Mouse (Mus musculus): ENCODE data around the gene 1700017B05Rik. TPM values are rescaled to one million over a fixed set of nuclear protein-coding genes. Genes with fewer than 3 reads are reported as not detected.
"Not testable (repeated sequence)": the region's sequence is repeated elsewhere in the genome, so short reads cannot be mapped to it uniquely, and the experiment has no call there.

1700017B05Rik gene
- total and polyA plus RNA-seq, 2 experiments from 2014 or later = 5.2 to 14.7 TPM

DNA sequence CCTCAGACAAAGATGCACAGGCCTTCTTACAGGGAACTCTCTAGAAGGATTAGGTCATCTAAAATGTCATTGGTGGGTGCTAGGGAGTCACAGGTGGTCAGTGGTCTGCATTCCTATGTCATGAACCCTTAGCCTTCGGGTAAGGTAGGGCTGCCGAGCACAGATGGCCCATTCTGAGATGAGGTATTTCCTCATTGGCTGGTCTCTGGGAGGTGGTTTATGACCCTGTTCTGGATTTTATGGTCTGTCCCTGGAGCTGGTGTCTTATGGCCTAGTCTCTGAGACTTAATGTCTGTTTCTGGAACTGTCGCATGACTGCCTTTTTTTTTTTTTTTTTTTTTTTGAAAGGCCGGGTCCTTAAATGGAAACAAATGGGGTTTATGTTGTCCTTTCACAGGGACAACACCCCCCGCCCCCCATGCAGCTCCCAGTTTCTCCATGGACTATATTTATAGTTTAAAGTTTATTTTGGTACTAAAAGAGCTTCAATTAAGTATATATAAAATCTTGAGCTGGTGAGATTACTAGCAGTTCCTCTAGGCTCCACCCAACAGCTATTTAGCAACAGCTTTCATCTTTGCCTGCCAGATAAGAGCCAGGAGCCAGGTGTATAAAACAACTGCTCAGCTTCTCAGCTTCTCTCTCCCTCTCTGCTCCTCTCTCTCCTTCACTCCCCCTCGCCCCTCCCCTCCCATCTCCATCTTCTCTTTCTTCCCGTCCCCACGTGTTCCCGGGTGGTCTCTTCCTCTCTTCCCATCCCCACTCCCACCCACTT lies 49.8 kb downstream of the 1700017B05Rik start:
- Histone ChIP-seq H3K4me3 (ENCODE audit: low read length) (no peak overlapping the region), H3K9me3 (ENCODE audit: low read length) (no peaks in the 10 kb centered on the region), H3K9ac (replicated peaks; ENCODE audit: low read length) (no peak overlapping the region), H3K27me3 (ENCODE audit: insufficient read depth, low read length) (no peaks in the 10 kb centered on the region), H3K27ac (no peak overlapping the region), H3K4me2 (ENCODE audit: low read depth, low read length) (no peak overlapping the region), H3K4me1 (ENCODE audit: insufficient read depth, low read length) (no peaks in the 10 kb centered on the region), H3K36me3 (ENCODE audit: insufficient read depth, low read length) (no peaks in the 10 kb centered on the region)
- no peak for DNase-seq (ENCODE audit: low spot score)
- no peak for ATAC-seq
- WGBS = 73% methylated on average over 9 of the region's 9 CpGs
- TF ChIP-seq CTCF (IDR thresholded peaks at IDR 0.05; ENCODE audit: low read depth) = no peak

DNA sequence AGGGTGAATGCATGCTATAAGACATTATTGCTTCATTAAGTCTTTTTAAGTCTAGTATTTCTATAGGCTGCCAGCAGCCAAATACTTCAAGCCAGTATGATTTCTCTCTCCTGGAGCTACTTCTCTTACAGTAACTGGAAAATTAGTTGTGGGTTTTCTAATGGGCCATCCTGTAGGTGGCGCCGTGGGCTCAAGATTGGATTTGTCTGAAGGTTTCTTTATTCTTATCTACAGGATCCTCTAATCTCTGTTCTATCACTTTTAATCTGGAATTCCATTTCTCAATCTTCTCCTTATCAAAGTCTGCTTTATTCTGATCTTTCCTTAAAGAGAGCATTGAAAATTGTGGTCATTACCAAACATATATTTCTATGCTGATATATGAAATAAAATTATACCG lies 53.1 kb downstream of the 1700017B05Rik start:
- no peak overlapping the region for H3K9ac ChIP-seq (replicated peaks; ENCODE audit: low read length)
- H3K4me3 ChIP-seq (ENCODE audit: low read length) = no peak overlapping the region
- no peak overlapping the region for H3K4me2 ChIP-seq (ENCODE audit: low read depth, low read length)
- DNase-seq (ENCODE audit: low spot score) (peak; percentile 66), ATAC-seq (no peak)
- 29% methylated on average over 3 of the region's 3 CpGs for WGBS
- H3K36me3 ChIP-seq (ENCODE audit: insufficient read depth, low read length) = no peaks in the 10 kb centered on the region
- H3K27ac ChIP-seq = no peak overlapping the region
- no peaks in the 10 kb centered on the region for H3K9me3 ChIP-seq (ENCODE audit: low read length)
- H3K27me3 ChIP-seq (ENCODE audit: insufficient read depth, low read length) = no peaks in the 10 kb centered on the region
- TF ChIP-seq CTCF (IDR thresholded peaks at IDR 0.05; ENCODE audit: low read depth) = peak; percentile 63
- H3K4me1 ChIP-seq (ENCODE audit: insufficient read depth, low read length) = no peaks in the 10 kb centered on the region

DNA sequence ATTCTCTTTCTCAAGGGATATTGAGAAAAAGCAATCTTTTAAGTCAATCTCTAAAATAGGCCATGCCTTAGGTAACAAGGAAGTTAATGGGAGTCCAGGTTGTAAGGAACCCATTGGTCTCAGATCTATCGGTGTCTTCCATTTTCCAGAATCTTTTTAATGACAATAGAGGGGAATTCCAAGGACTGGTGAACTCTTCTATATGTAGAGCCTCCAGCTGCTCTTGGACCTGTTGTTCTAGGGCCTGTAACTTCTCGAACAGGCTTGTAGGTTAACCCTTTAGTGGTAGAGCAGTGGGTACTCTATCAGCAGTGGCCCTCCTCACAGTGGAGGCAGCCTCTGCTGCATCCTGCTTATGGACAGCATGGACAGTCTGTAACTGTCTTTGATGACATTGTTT lies 55.5 kb downstream of the 1700017B05Rik start:
- Histone ChIP-seq H3K4me3 (ENCODE audit: low read length) (no peak overlapping the region), H3K27ac (no peak overlapping the region), H3K9ac (replicated peaks; ENCODE audit: low read length) (no peak overlapping the region), H3K9me3 (ENCODE audit: low read length) (no peaks in the 10 kb centered on the region), H3K27me3 (ENCODE audit: insufficient read depth, low read length) (no peaks in the 10 kb centered on the region), H3K4me2 (ENCODE audit: low read depth, low read length) (no peak overlapping the region), H3K36me3 (ENCODE audit: insufficient read depth, low read length) (no peaks in the 10 kb centered on the region), H3K4me1 (ENCODE audit: insufficient read depth, low read length) (no peaks in the 10 kb centered on the region)
- no peak for DNase-seq (ENCODE audit: low spot score)
- no peak for TF ChIP-seq CTCF (IDR thresholded peaks at IDR 0.05; ENCODE audit: low read depth)
- no peak for ATAC-seq
- WGBS = 62% methylated on average over 2 of the region's 2 CpGs

- WGBS = 91% methylated on average over 13 of the region's 13 CpGs
- H3K9me3 ChIP-seq (ENCODE audit: low read length); H3K4me2 ChIP-seq (ENCODE audit: low read depth, low read length); H3K27me3 ChIP-seq (ENCODE audit: insufficient read depth, low read length); ATAC-seq; H3K4me3 ChIP-seq (ENCODE audit: low read length); H3K36me3 ChIP-seq (ENCODE audit: insufficient read depth, low read length); DNase-seq (ENCODE audit: low spot score); H3K4me1 ChIP-seq (ENCODE audit: insufficient read depth, low read length); H3K27ac ChIP-seq; H3K9ac ChIP-seq (replicated peaks; ENCODE audit: low read length): not testable (repeated sequence)
These were observed 58.8 kb downstream of the 1700017B05Rik start for GRCm38 (mm10) chr9:57203571-57203970.

Other genes with a start within 250 kb of the 1700017B05Rik start
- gene Sin3a, start 190.6 kb downstream of the 1700017B05Rik start, total RNA-seq (2014; rRNA removed) = 45.7 and 51.4 TPM in 2 replicates
- 13.8 and 16.4 TPM in 2 replicates for gene Sin3a, start 190.6 kb downstream of the 1700017B05Rik start, polyA plus RNA-seq (2015; fragmentation: Nextera tagmentation; extraction: Ambion mirVana)
- 168 and 171 TPM in 2 replicates for gene Man2c1, start 131.9 kb downstream of the 1700017B05Rik start, total RNA-seq (2014; rRNA removed)
- gene Man2c1, start 131.9 kb downstream of the 1700017B05Rik start, polyA plus RNA-seq (2015; fragmentation: Nextera tagmentation; extraction: Ambion mirVana) = 70.8 and 75.5 TPM in 2 replicates
- gene Neil1, start 114.3 kb downstream of the 1700017B05Rik start, total RNA-seq (2014; rRNA removed) = 7.3 and 7.7 TPM in 2 replicates
- 7.2 and 7.3 TPM in 2 replicates for gene Neil1, start 114.3 kb downstream of the 1700017B05Rik start, polyA plus RNA-seq (2015; fragmentation: Nextera tagmentation; extraction: Ambion mirVana)
- gene Commd4, start 104.3 kb downstream of the 1700017B05Rik start, total RNA-seq (2014; rRNA removed) = 78.9 and 82.1 TPM in 2 replicates
- gene Commd4, start 104.3 kb downstream of the 1700017B05Rik start, polyA plus RNA-seq (2015; fragmentation: Nextera tagmentation; extraction: Ambion mirVana) = 170 TPM in 2 replicates
- gene Trcg1, start 26.1 kb downstream of the 1700017B05Rik start, total RNA-seq (2014; rRNA removed) = not detected in 2 replicates
- not detected in 2 replicates for gene Trcg1, start 26.1 kb downstream of the 1700017B05Rik start, polyA plus RNA-seq (2015; fragmentation: Nextera tagmentation; extraction: Ambion mirVana)
- gene Ppcdc, start 177.5 kb upstream of the 1700017B05Rik start, total RNA-seq (2014; rRNA removed) = 16.6 and 25.8 TPM in 2 replicates
- 16.5 and 19.3 TPM in 2 replicates for gene Ppcdc, start 177.5 kb upstream of the 1700017B05Rik start, polyA plus RNA-seq (2015; fragmentation: Nextera tagmentation; extraction: Ambion mirVana)
- 366 and 375 TPM in 2 replicates for gene Scamp5, start 205.4 kb upstream of the 1700017B05Rik start, total RNA-seq (2014; rRNA removed)
- gene Scamp5, start 205.4 kb upstream of the 1700017B05Rik start, polyA plus RNA-seq (2015; fragmentation: Nextera tagmentation; extraction: Ambion mirVana) = 154 and 163 TPM in 2 replicates
- 11.7 and 19.6 TPM in 2 replicates for gene Rpp25, start 241.4 kb upstream of the 1700017B05Rik start, total RNA-seq (2014; rRNA removed)
- gene Rpp25, start 241.4 kb upstream of the 1700017B05Rik start, polyA plus RNA-seq (2015; fragmentation: Nextera tagmentation; extraction: Ambion mirVana) = 15.2 and 17.0 TPM in 2 replicates

All from hindbrain, postnatal 0 days (tissue).